Mouse (Mus musculus) ES-E14 (cell line): ENCODE measurements around the gene Klf12. TPM values are rescaled to one million over a fixed set of nuclear protein-coding genes. Genes with fewer than 3 reads are reported as not detected.

Experiments
- DNase-seq: peaks from one replicate; pipeline ENCODE4 v3.0.0-alpha.2; 2013; ENCODE audit warnings: low read depth, low spot score
- H3K27ac ChIP-seq: 2 replicates; pipeline ENCODE4 v1.5.1; 2012; ENCODE audit warnings: low read depth, mild to moderate bottlenecking, low read length, moderate library complexity, mixed read lengths; ENCODE audit not compliant: poor library complexity, insufficient read depth, severe bottlenecking
- H3K36me3 ChIP-seq: 2 replicates; pipeline ENCODE4 v1.6.1; 2012; ENCODE audit warnings: mild to moderate bottlenecking, low read length, moderate library complexity, mixed read lengths; ENCODE audit not compliant: control insufficient read depth, poor library complexity, insufficient read depth, severe bottlenecking
- H3K4me1 ChIP-seq, 2 experiments: fragments of 150-350 bp in 1 of 2; sonication (generic) in 1 of 2; 2 replicates each; pipeline ENCODE4 v1.6.1; 2012; ENCODE audit warnings: low read length in 2 of 2, mild to moderate bottlenecking in 1 of 2, mixed read lengths in 1 of 2; ENCODE audit not compliant: control insufficient read depth in 2 of 2, insufficient read depth in 2 of 2, poor library complexity in 1 of 2
- H3K4me3 ChIP-seq, 2 experiments: fragments of 150-350 bp in 1 of 2; sonication (generic) in 1 of 2; 2 replicates each; pipeline ENCODE4 v1.5.1; 2012; ENCODE audit warnings: low read length in 2 of 2, low read depth in 1 of 2, mild to moderate bottlenecking in 1 of 2, mixed read lengths in 1 of 2; ENCODE audit not compliant: insufficient read depth in 1 of 2, poor library complexity in 1 of 2, severe bottlenecking in 1 of 2
- H3K9ac ChIP-seq: 2 replicates; pipeline ENCODE4 v1.6.1; 2012; ENCODE audit warnings: low read depth, mild to moderate bottlenecking, low read length, mixed read lengths; ENCODE audit not compliant: poor library complexity, insufficient read depth, severe bottlenecking
- H3K9me3 ChIP-seq: fragments of 150-350 bp; sonication (generic); 2 replicates; pipeline ENCODE4 v1.6.1; 2012; ENCODE audit warnings: low read depth, mild to moderate bottlenecking, low read length; ENCODE audit not compliant: control insufficient read depth, insufficient read depth
- CHD2 ChIP-seq: IDR thresholded peaks from 2 replicates; pipeline ENCODE4 v1.6.1; 2014; ENCODE audit warnings: mild to moderate bottlenecking, low read depth, low read length, inconsistent platforms
- HCFC1 ChIP-seq: IDR thresholded peaks from 2 replicates; pipeline ENCODE4 v1.6.1; 2012; ENCODE audit warnings: low read length, inconsistent platforms, borderline replicate concordance; ENCODE audit not compliant: insufficient read depth
- MAFK ChIP-seq: IDR thresholded peaks from 2 replicates; pipeline ENCODE4 v1.6.1; 2014; ENCODE audit warnings: mild to moderate bottlenecking, low read depth, low read length, inconsistent platforms; ENCODE audit not compliant: insufficient read depth
- ZC3H11A ChIP-seq: IDR thresholded peaks from 2 replicates; pipeline ENCODE4 v1.6.1; 2012; ENCODE audit warnings: low read depth, mild to moderate bottlenecking, inconsistent platforms, low read length, borderline replicate concordance
- ZNF384 ChIP-seq: IDR thresholded peaks from 2 replicates; pipeline ENCODE4 v1.6.1; 2012; ENCODE audit warnings: low read depth, low read length, inconsistent platforms
- in situ Hi-C, 2 experiments: fragments of 600-800 bp; cut with MboI; formaldehyde crosslinking; loops; one replicate each; pipeline ENCODE4 v1.15.1; 2025; ENCODE audit warnings: low sequenced_read_pairs in 2 of 2, inconsistent platforms in 1 of 2; ENCODE audit not compliant: unreplicated experiment in 2 of 2
- total RNA-seq: library from RNA; depleted of rRNA; stranded (reverse); fragments of 300-350 nt; gene quantifications from 2 replicates; pipeline ENCODE4 v1.2.3, GENCODE M21; 2012

Klf12 gene
- total RNA-seq, 1 experiment, result 8.7 TPM

- Histone ChIP-seq H3K9me3 (no peaks in the 10 kb centered on the region), H3K36me3 (no peaks in the 10 kb centered on the region), H3K27ac (no peak overlapping the region), H3K4me3 (no peak overlapping the region), H3K4me1 (no peaks in the 10 kb centered on the region), H3K9ac (no peak overlapping the region)
- DNase-seq, result no peak
- no peak for TF ChIP-seq ZC3H11A
- TF ChIP-seq MAFK, result no peak
- no peak for TF ChIP-seq HCFC1
- no peak for TF ChIP-seq ZNF384
- no peak for TF ChIP-seq CHD2
- in situ Hi-C loops, result no loop called here
These were observed 150.2 kb downstream of the Klf12 start for GRCm38 (mm10) chr14:100134304-100134703.

- Histone ChIP-seq H3K4me3 (no peak overlapping the region), H3K9ac (no peak overlapping the region), H3K9me3 (no peaks in the 10 kb centered on the region), H3K27ac (no peak overlapping the region), H3K36me3 (no peaks in the 10 kb centered on the region), H3K4me1 (peaks cover 0 to 1% of the 10 kb centered on the region in 2 experiments; a peak in 1 of 4 replicates)
- in situ Hi-C loops, result no loop called here
- TF ChIP-seq ZC3H11A (no peak), HCFC1 (no peak), CHD2 (no peak), MAFK (no peak), ZNF384 (no peak)
- DNase-seq, result no peak
These were observed 152.0 kb downstream of the Klf12 start for GRCm38 (mm10) chr14:100132479-100132878.

- DNase-seq, result no peak
- no peaks in the 10 kb centered on the region for H3K9me3 ChIP-seq
- in situ Hi-C loops, result no loop called here
- H3K4me1 ChIP-seq, result peaks cover 1 to 7% of the 10 kb centered on the region in 2 experiments; a peak in 1 of 4 replicates
- no peak overlapping the region for H3K9ac ChIP-seq
- no peak overlapping the region for H3K4me3 ChIP-seq
- no peak for TF ChIP-seq HCFC1
- no peak for TF ChIP-seq MAFK
- TF ChIP-seq ZC3H11A, result no peak
- H3K27ac ChIP-seq, result no peak overlapping the region
- no peaks in the 10 kb centered on the region for H3K36me3 ChIP-seq
These were observed 158.4 kb downstream of the Klf12 start for GRCm38 (mm10) chr14:100126126-100126525.

- TF ChIP-seq CHD2, result no peak
- TF ChIP-seq ZC3H11A, result no peak
- no peak for TF ChIP-seq MAFK
- no peak for TF ChIP-seq ZNF384
- TF ChIP-seq HCFC1, result no peak
- no peak for DNase-seq
- H3K4me3 ChIP-seq, result no peak overlapping the region
- H3K9ac ChIP-seq, result no peak overlapping the region
- no peaks in the 10 kb centered on the region for H3K9me3 ChIP-seq
- no peaks in the 10 kb centered on the region; the same call in 1 of the 2 replicates for H3K36me3 ChIP-seq
- H3K4me1 ChIP-seq, result peaks cover 0 to 2% of the 10 kb centered on the region in 2 experiments; a peak in 1 of 4 replicates
- in situ Hi-C loops, result no loop called here
- no peak overlapping the region for H3K27ac ChIP-seq
These were observed 163.4 kb downstream of the Klf12 start for GRCm38 (mm10) chr14:100121075-100121474.

- H3K9ac ChIP-seq, result no peak overlapping the region
- in situ Hi-C loops, result no loop called here
- DNase-seq, result no peak
- H3K4me3 ChIP-seq, result no peak overlapping the region
- H3K27ac ChIP-seq, result no peak overlapping the region
- TF ChIP-seq MAFK (no peak), ZC3H11A (no peak), ZNF384 (no peak), CHD2 (no peak), HCFC1 (no peak)
- H3K9me3 ChIP-seq, result no peaks in the 10 kb centered on the region
- no peaks in the 10 kb centered on the region; the same call in 1 of the 2 replicates for H3K36me3 ChIP-seq
- H3K4me1 ChIP-seq, result no peaks in the 10 kb centered on the region
These were observed 164.6 kb downstream of the Klf12 start for GRCm38 (mm10) chr14:100119866-100120265.
